Mouse (Mus musculus): ENCODE data around the gene Tspo. TPM values are rescaled to one million over a fixed set of nuclear protein-coding genes. Genes with fewer than 3 reads are reported as not detected.

The Tspo gene
- polyA plus RNA-seq, 1 experiment, result 98.5 TPM

DNA sequence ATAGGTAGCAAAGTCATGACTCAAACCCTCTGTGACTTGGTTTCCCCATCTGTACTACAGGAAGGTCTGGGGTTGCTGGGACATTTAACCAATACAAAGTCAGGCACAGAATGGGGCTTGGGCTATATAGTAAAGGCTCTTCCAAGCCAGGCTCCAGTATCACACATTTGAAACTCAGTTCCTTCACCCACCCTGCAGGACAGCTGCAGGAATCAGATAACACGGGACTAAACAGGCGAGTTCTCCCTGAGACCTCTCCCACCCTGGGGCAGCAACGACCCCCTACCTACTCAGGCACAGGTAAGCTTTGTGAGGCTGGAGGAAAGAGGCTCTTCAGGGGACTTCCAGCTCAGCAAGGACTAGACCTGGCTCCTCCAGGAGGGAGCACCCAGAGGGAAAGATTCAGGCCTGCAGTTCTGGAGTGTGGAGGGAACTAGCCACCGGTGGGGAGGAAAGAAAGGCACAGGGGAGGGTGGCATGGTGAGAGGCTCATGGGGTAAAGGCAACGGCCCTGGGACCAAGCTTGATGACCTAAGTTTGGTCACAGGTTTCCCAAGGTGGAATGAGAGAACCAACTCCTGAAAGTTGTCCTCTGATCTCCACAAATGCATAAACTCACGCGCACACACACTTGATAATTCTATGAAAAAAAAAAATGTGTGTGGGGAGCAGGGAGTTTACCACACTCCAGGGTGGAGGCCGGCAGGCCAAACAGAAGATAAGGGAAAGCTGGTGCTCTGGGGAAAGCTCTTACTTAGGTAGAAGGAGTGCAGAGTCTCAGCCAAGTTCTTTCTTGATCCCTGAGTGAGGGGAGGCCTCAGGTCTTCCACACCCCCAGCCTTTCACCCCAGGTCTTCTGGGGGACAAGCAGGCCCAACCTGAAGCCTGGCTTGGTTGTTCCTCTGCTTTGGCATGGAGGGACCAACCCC is 29.1 kb downstream of the Tspo start:
- TF ChIP-seq GATA1 (IDR thresholded peaks at IDR 0.05; ENCODE audit: low read length), result no peak

DNA sequence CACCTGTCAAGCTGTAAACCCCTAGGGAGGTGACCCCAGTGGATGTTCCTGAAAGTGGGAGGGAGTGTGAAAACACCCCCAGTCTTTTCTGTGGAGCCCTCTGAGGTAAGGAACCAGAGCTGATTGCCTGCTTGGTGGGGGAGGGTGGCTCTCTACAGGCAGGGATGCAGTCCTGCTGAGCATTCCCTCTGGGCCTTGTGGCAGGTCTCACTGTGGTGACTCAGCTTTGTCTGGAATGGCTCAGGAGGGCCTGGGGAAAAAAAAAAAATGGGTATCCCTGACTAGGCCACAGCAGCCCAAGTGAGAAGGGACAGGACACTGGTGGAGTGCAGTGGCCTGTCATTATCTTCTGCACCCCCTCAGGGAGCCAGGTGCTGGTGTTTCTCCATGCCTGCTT is 29.8 kb downstream of the Tspo start:
- TF ChIP-seq GATA1 (IDR thresholded peaks at IDR 0.05; ENCODE audit: low read length), result no peak

- TF ChIP-seq GATA1 (IDR thresholded peaks at IDR 0.05; ENCODE audit: low read length), result no peak
Measured at GRCm38 (mm10) chr15:83593702-83594512, 30.5 kb downstream of the Tspo start.

DNA sequence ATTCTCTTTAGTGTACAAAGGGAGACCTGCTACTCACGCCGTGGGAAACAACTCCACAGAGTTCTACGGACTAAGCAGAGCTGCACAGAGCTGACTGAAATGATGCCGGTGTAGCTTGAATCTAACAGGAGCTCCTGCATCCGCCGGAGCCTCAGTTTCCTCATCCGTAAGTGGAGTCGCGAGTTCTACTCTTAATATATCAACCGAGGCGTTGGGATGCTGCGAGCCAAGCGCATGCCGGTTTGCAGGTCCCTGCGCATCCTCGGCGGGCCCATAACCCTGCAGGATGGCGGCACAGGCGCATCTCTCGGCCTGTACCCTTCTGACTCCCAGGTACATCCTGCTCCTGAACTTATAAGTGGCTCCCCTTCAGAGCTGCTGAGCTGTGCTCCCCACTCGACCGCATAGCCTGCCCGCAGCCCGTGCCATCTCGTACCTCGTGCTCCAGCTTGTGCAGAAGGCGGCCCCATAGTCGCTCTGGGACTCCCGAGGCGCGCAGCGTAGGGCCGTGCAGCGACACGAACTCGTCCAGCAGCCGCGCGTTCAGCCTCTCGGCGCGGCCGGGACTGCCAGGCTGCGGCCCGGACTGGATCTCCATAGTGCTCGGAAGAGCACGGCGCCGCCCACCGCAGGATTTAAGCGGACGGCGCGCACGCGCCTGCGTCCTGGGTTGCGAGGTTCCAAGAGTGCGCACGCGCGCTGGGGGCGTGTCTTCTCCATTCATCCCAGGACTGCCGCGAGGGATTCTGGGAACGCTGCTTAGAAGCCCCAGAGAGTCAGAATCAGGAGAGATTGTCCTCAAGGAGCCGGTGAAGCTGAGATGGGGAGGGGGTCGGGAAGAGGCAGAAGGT is 31.3 kb downstream of the Tspo start, which contains the start of gene Ttll12:
TSS of gene Ttll12 (minus strand) at position 645 of the 851 bp plus-strand sequence.
- TF ChIP-seq GATA1 (IDR thresholded peaks at IDR 0.05; ENCODE audit: low read length), result no peak

- TF ChIP-seq GATA1 (IDR thresholded peaks at IDR 0.05; ENCODE audit: low read length), result no peak
Measured at GRCm38 (mm10) chr15:83595364-83595711, 31.9 kb downstream of the Tspo start.

DNA sequence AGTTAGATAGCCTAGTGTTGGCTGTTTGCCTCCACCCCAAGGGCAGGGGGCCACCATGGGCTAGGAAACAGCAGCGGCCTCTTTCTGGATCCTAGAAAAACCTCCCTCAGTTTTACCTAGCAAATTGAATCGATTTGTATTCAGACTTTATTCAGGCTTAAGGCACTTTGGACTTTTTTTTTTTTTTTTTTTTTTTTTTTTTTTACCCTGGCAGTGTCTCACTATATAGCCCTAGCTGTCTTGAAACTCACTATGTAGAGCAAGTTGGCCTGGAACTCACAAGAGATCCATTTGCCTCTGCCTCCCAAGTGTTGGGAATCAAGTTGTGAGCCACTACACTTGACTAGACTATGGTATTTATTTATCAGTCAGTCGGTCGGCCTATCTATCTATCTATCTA is 33.4 kb downstream of the Tspo start:
- TF ChIP-seq GATA1 (IDR thresholded peaks at IDR 0.05; ENCODE audit: low read length), result no peak

DNA sequence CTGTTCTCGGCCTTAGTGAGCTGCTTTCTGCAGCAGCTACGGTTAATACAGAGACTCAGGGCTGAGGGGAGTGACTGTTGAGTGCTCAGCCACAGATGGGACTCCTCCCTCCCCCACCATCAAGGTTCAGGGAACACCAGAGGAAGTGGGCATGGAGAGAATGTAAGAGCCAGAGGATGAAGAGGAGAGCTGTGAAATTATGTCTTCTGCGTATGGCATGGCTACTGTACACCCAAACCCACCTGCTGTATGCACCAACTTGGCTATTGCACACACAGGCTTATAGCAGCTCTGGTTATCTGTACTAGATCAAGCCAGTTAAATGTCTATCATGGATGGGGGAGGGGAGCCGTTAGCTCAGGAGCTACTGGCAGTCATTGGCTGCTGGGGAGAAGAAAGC is 37.8 kb downstream of the Tspo start:
- no peak for TF ChIP-seq GATA1 (IDR thresholded peaks at IDR 0.05; ENCODE audit: low read length)

- TF ChIP-seq GATA1 (IDR thresholded peaks at IDR 0.05; ENCODE audit: low read length), result no peak
Measured at GRCm38 (mm10) chr15:83602372-83603045, 39.1 kb downstream of the Tspo start.

DNA sequence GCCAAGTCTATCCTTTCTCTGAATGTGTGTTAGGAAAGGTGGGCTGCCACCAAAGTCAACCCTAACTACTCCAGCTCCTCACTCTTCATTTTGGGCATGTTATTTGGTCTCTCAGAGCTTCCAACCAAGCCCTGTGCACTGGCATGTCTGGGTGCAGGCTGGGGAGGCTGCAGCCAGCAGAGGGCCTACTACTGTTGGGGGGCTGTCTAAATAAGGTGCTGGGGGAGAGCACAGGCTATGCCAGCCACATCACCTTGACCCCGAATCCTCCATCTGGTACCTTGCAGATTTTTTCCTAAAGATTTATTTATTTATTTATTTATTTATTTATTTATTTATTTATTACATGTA is 39.6 kb downstream of the Tspo start:
- no peak for TF ChIP-seq GATA1 (IDR thresholded peaks at IDR 0.05; ENCODE audit: low read length)

DNA sequence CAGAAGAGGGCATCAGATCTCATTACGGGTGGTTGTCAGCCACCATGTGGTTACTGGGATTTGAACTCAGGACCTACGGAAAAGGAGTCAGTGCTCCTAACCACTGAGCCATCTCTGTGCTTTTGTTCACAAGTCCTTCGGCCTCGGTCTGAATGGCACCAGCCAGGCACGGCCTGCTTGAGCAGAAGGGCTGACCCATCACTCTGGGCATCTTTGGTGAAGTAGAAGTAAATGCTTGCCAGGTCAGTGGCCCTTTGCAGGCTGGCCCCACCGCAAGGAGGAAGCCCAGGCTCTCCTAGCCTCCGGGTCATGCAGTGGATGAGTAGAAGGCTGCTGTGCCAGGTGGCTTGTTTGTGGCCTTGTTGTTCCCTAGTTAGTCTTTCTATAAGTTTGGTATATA is 40.0 kb downstream of the Tspo start:
- no peak for TF ChIP-seq GATA1 (IDR thresholded peaks at IDR 0.05; ENCODE audit: low read length)

DNA sequence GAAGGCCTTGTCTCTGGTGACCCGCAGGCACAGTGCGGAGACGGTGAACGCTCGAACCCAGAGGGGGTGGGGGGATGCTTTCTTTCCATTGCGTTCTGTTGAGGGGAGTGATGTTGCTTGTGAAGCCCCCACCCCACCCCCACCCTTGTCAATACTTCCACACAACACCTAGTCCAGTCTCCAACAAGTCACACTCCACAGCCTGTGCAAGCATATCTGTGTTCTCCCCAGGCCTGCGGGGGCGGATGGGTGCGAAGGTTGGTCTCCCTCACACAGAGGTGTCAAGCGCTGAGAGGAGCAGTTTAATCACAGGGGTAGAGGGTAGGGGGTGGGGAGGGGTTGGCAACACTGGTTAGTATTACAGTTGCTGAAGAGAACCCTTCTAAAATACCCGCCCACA is 42.8 kb downstream of the Tspo start:
- TF ChIP-seq GATA1 (IDR thresholded peaks at IDR 0.05; ENCODE audit: low read length), result no peak

DNA sequence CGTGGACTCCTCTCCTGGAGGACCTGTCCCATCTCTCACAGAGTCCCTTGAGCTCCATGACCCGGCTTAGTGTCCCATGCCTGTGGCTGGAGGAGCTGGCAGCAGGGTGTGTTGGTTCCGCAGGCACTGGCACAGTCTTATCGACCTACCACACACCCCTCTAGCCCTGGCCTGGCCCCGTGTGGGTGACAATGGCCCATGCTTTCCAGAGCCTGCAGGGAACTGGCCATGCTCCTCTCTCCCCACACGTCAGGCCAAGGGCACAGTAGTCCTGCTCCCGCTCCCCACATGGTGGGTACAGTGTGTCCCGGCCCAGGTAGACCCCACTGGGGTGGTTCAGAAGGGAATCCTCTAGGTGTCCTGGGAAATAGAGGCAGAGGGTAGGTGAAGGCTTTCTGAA is 43.3 kb downstream of the Tspo start:
- TF ChIP-seq GATA1 (IDR thresholded peaks at IDR 0.05; ENCODE audit: low read length), result no peak

GRCm38 (mm10) chr15:83607115-83607802 is 43.9 kb downstream of the Tspo start:
- TF ChIP-seq GATA1 (IDR thresholded peaks at IDR 0.05; ENCODE audit: low read length), result no peak

DNA sequence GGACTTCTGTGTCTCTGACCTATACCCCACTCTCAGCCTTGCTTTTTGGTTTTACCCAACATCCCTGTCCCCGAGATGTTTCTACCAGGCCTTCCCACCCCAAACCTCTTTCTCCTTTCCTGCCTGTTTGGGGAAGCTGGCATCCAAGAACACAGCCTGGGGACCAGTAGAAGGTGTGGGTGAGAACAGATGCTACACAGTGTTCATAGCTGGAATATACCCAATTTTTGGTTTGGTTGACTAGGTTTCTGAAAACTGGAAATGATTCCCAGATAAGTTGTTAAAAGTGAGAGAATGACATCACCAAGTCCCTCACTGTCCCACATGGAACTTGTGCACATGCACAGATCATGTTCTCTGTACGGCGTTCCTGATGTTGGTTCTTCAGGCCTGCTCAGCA is 51.9 kb downstream of the Tspo start:
- TF ChIP-seq GATA1 (IDR thresholded peaks at IDR 0.05; ENCODE audit: low read length), result no peak

Other genes starting within 250 kb of the Tspo start
- gene Arfgap3, start 213.3 kb upstream of the Tspo start, polyA plus RNA-seq (2012), result 7.3 and 7.7 TPM in 2 replicates
- gene Pacsin2, start 99.0 kb upstream of the Tspo start, polyA plus RNA-seq (2012), result 74.1 and 123 TPM in 2 replicates
- 1.4 and 2.3 TPM in 2 replicates for gene Ttll1, start 52.7 kb upstream of the Tspo start, polyA plus RNA-seq (2012)
- not detected in 2 replicates for gene Bik, start 36.7 kb upstream of the Tspo start, polyA plus RNA-seq (2012)
- gene Mcat, start 195 bp downstream of the Tspo start, polyA plus RNA-seq (2012), result 26.8 and 30.3 TPM in 2 replicates
- 141 and 211 TPM in 2 replicates for gene Ttll12, start 31.6 kb downstream of the Tspo start, polyA plus RNA-seq (2012)
- not detected in 2 replicates for gene Scube1, start 161.4 kb downstream of the Tspo start, polyA plus RNA-seq (2012)
- gene Mpped1, start 215.9 kb downstream of the Tspo start, polyA plus RNA-seq (2012), result not detected in 2 replicates